Mouse (Mus musculus): ENCODE measurements around the gene Glra4.

Glra4 gene

DNA sequence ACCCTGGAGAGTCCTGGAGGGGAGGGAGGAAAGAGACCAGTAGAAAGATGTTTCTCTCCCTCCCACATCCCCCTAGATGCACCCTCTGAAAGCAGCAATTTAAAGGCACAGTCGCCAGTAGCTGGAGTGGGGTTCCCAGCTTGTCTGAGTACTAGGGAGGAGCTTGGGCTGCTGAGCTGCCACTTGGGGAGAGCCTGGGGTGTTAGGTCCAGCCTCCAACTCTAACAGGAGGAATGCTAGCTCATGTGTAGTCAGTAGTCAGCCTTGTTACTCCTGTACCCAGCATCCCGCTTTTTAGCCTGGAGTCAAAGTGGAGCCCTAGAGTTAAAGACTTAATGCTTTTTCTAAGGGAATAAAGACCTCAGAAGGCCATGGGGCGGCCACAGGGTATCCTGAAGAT, at the start of gene Glra4:
Gene Glra4 (minus strand): TSS at position 101 of the 400 bp plus-strand sequence.
- DNase-seq = no peak

DNA sequence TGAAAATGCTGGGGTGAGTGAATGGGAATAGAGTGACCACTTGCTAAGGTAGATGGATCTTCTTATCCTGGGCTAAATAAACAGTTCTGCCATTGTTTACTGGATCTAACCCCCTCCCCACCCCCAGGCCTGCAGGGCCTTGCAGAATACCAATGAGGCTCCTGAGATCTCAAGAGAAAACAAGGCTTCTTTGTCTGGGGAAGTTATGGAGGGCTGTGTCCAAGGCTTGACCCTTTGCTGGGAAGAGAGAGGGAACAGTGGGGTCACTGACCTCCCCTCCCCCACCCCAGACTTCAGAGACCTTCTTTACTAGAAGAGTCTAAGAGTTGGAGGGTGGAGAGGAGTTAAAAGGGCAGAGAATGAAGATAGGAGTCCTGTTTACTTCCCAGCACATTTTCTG, 48.7 kb upstream of the Glra4 start:
- no peak for DNase-seq

DNA sequence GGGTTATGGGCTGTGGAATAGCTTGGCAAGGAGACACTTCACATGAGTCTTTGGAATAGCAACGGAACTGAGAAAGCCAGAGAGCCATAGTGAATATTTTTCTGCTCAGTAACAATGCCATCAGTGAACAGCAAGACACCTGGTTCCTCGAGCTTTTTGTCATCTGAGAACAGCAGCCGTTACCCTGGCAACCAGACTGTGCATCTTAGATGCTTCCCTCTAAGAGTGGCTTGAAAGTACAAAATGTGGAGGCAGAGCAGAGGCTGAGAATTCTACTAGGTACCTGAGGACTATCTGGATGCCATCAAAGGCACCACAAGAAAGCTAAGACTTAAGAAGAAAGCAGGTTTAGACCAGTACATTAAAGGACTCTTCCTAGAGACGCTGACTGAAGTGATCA, 45.1 kb upstream of the Glra4 start:
- no peak for DNase-seq

DNA sequence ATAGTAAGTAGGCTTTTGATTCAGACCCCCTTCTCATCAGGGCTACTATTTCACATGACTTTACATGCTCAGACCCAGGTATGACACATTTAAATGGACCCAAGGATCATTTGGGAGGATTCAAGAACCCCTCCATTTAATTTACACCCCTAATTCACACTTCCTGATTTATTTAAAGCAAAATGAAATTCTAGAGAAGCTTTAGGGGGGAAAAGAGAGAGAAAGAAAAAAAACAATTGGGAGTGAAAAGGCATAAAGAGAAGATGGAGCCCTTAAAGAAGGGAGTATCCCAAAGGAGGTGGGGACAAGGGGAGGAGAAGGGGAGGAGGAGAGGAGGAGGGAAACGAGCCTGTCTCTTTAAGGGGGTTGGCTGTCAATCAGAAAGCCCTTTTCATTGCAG, 42.4 kb upstream of the Glra4 start, which contains the start of gene Plp1:
Gene Plp1 (plus strand): TSS at position 301 of the 400 bp plus-strand sequence.
- no peak for DNase-seq

DNA sequence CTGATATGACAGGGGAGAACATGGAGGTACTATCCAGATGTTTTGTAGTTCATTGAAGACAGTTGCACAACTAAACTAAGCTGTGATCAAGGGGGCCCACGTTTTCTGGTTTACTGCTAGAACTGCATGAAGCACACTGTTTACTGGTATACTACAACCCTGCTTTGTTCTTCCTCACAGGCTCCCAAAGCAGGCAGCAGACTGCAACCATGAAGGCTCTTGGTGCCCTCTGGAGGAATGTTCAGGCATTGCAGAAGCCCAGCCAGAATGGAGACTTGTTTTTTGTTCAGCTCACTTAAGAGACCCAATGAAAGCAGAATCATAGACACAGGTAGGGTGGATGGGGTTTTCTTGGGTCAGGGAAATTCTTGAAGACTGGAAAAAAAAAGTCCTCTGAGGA, 40.3 kb upstream of the Glra4 start:
- peak; percentile 49 for DNase-seq

DNA sequence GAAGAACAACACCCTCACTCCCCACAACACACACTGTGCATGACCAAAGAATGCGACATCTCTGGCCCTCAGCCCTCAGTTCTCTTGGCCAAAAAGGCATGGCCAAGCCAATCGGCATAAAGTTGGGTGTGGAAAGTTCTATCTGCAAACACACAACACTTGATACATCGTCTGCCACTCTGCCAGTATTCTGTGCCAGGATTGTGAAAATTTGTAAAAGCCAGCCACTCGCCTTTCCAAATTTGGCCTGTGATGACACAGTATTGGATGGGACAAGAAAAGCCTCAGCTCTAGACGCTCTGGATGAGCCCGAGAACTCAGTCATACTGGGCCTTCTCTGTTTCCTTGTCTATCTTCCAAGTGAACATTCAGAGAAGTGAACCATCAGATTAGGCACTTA, 39.8 kb upstream of the Glra4 start:
- no peak for DNase-seq

DNA sequence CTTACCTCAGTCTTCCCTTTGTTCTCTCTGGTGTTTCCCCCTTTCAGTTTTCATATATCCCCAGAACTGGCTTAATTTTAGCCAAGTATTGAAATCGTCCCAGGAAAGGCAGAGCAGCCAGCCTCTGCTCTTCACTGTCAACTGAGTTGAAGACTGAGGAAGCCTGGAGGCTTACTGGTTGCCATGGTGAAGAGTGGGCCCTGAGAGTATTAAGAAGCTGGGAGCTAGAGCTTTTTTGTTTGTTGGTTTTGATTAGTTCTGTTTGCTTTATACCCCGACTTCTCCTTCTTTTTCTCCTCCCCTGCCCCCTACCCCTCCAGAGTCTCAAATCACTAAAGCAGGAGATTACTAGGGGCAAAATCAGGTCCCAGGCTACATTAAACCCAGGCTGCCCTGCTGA, 17.3 kb upstream of the Glra4 start:
- no peak for DNase-seq

DNA sequence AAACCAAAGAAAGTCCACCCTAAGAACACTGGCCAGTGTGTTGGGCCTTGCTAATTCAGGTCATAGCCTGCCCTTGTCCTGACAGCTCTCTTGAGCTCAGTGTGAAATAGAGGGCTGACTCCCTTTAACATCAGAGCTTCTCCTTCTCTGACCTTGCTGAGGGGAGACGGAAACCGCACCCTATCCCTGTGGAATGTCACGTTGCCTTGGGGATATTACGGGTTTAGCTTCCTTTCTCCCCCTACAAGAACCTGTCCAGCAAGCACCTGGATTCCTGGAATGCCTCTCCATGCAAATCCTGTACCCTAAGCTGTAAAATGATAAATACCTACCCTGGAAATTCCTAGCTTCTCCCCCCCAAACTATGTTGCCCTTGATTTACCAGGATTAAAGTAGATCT, 9.5 kb upstream of the Glra4 start:
- no peak for DNase-seq

DNA sequence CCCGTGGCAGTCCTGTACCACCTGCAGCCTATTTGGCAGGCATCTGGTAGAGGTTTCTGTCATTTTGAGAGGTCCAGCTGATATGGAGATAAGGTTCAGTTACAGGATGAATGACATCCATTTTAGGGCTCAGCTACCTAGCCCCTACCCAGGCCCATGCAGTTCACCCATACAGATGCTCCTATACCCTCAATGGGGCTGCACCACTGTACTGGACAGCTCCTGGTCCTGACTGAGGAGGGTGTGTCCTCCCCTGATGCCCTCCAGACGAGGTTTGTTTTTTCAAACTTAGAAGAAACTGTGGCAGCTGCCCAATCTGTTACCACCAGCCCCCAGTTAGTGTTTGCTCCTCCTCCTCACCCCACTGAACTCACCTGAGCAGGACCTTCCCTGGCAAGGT, 679 bp downstream of the Glra4 start:
- DNase-seq = no peak

DNA sequence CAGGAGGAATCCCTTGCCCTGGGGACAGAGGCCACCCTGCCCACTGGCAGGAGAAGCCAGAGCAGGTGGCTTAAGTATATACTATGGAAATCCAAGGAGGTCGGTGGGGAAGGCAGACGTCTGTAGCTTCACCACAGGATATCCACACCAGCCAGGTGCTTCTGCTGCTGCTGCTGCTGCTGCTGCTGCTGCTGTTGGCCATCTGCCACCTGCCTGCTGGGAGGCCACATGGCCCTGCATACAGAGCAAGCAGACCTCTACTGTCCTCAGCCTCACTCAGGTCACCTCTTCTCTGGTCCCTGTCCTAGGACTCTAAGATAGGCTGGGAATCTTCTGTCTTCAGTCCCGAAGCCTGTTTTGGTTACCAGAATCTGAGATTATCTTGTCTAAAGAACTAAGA, 1.9 kb downstream of the Glra4 start:
- no peak for DNase-seq

DNA sequence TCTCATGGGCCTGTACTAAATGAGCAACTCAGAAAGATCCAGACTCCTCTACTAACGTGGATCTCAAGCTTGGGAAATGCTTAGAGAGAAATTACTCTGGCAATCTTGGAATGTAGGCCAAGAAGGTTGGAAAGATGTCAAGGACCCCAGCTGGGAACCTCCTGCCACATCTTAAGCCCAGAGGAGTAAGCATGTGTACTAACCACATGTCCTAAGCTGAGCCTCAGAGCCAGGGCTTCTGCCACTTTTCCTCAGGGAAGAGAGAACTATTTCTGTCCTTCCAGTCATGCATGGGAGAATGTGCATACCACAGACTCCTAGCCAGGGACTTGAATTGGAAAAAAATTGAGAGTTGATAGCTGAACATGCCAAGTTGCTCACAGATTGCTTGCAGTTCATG, 6.9 kb downstream of the Glra4 start:
- DNase-seq = no peak

DNA sequence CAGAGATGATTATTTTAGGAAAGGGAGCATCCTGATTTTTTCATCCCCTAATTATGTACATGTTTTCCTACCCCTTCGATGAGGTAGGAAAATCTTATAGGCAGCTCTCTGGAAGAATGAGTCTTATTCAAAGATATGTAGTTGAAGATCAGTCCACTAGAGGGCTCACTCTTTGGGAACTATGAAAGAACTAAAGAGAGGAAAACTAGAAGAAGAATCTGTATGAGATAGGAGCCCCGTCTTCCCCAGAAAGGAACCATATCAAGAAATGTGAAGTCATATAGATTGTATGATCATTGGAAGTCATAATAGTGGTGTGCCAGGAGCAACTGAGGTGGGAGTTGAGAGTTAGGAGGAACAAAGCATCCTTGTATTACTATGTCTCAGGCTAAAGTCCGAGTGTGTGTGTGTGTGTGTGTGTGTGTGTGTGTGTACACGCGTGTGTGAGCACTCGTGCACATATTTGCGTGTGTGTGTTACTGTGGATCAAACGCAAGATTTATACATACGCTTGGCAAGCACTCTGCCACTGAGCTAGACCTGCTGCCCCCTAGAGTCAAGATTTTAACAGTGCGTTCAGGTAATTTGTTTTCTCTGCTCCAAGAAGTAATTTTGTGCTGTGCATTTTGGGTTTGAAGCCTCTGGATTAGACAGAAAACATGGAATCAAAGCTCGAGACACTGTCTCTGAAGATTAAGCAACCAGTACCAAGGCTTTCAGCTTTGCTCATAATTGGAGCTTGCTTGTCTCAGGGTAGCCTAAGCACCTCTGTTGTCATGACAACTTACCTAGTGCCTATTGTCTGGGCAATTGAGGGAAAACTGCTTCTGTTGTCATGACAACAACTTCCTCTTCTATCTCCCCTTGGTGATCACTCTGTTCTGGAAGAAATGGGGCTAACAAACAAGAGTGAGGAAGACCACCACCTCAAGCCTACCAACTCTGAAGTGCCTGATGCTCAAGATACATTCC, 18.6 kb downstream of the Glra4 start:
- DNase-seq = no peak

DNA sequence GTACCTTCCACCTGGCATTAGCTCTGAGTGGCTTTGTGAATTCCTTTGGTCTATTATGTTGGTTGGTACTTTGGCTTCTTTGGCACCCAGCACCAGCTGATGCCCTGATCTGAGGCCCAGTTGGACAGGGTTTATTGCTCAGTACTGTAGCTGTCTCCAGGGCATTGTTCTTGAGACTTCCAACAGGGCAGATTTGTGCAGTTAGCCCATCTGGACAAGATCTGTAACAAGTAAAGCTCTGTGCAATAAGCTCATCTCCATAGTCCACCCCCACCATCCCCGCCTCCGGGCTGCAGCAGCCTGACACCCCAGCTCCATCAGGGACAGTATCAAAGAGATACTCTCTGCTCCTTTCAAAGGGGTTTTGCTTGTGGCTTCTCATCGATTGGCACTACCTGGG, 24.5 kb downstream of the Glra4 start:
- DNase-seq = no peak

DNA sequence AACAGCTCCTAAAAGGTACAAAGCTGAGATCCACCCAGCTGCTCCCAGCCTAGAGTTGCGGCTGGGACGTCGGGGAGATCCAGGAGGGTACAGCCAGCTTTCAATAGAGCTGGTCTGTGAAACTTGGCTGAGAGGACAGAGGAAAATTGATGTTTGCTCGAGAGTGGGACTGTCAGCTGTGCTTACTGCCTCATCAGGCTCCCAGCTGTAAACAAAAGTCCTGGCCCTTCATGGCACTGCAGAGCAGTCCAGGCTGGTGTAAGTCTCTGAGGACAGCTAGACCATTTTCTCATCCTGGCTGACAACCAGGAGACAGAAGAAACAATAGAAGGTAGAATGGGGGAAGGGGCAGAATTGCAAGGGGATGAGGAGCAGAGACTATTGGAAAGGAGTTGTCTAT, 30.6 kb downstream of the Glra4 start:
- no peak for DNase-seq

DNA sequence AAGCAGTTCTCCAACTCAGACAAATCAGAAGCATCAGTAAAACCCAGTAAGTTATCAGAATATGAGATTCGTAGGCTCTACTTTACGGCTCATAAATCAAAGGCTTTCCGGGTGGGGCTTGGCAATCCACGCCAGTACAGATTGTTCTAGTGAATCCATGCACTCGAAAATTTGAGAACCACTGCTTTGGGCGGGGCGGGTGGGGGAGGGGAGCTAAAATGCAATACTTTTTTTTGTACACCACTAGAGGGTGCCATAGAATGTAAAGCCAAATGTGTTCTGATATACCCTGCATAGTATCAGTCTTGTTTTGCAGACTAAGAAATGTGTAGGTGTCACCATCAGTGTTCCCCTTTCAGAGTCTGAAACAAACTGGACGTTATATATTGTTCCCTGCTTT, 35.3 kb downstream of the Glra4 start:
- DNase-seq = no peak

DNA sequence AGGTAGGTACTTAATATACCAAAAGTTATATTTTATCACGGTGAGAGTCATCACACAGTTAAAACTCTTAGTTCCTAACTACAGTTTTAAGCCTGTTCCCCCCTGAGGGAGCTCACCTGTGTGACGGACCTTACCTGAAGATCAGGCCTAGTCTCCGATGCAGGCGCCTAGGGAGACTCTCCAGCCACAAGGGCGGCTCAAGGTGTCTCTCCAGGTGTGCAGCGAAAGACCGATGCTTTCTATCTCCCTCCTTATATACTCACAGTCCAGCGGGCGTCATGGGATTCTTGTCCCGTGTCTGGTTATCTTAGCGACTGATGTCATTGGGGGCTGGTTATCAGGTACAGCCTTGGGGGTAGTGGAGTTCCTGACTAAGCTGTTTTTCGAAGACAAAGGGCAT, 36.5 kb downstream of the Glra4 start, which contains the start of gene Morf4l2:
Gene Morf4l2 (minus strand): TSS at position 232 of the 400 bp plus-strand sequence.
- no peak for DNase-seq

DNA sequence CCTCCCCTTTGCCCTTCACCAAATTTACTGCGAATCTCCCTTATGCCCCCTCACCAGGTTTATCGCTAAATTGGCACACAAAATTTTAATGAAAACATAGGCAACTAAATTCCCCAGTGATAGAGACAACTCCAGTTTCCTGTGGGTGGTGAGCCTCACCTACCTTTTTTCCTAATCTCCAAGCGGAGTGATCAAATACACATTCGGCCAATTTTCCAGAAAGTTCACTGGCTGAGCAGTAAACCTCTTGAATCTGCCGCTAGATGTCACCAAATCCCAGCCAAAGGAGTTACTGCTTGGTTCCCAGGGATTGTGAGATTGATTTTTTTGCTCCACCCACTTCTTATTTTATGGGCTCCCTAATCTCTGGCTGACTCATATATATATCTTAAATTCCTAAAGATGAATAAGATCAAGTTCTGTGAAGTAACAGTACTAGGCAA, 37.3 kb downstream of the Glra4 start:
- peak; percentile 50 for DNase-seq

DNA sequence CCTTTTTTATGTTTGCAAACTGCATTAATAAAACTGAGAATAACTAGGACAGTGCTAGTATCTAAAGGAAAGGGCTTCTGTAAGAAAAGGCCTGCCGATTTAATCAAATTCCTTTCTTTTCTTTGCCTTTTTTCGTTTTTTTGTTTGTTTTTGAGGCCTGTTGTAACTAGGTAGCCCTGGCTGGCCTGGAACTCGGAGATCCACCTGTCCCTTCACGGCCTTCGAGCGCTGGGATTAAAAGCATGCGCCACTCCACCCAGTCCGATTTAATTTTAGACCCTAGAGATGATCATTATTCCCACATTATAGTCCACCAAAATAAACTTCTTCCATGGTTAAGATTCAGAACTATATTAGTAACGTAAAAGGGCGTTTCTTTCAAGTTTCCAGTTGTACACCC, 37.7 kb downstream of the Glra4 start:
- peak; percentile 10 for DNase-seq

DNA sequence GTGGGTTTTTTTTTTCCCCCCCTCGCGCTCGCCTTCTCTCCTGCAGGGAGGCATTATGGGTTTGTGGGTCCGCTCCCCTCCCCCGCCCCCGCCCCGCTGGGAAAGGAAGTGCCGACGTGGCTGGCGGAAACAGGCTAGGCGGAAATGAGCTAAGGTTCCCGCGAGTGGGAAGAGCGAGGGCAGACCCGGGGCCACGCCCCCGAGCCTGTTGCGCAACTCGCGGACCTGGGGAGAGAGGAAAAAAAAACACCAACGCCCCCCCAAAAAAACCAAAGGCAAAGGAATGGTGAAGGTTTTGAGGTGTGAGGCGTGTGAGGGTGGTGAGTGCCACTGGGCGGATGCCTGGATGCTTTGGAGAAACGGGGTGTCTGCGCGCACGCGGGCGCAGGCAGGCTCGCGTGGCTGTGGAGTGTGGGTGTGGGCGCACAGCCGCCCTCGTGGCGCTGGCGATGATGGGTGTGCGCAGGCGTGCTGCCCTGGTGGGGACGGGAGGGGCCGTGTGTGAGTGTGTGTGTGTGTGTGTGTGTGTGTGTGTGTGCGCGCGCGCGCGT, 38.2 kb downstream of the Glra4 start:
- DNase-seq = peak; percentile 88

DNA sequence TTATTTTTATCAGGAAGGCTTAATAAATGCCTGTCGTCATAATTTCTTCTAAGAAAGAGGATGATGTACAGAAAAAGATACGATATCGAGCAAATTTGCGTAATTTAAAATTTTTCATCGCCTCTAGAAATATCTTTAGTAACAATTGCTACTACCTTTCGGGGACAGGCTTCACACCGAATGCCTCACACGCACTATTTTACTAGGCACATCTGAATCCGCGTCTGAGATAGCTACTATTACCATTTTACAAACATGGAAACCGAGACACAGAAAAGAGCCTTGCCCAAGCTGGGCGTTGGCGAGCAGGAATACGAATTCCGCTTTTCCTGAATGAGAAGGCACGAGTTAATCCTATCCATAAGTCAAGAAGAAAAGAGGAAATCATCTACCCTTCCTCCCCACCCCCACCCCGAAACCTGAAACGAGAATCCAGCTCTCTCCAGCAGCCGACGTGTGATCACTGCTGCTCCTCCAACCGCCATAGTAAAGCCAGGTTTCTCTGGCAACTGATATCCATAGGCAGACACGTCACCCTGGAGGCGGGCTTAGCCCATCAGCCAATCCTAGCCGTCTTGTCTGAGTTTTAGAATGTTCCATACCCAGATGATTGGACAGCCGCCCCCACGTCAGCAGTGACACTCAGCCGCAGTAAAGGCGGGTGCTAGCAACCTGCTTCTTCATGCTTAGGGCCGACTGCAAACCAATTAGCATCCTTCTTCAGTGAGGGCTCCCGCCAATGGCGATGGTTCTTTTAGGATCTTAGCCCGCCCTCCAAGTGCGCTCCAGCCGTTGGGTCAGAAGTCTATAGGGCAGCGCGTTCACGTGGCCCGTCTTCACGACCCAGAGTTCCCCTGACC, 38.9 kb downstream of the Glra4 start:
- peak; percentile 91 for DNase-seq

DNA sequence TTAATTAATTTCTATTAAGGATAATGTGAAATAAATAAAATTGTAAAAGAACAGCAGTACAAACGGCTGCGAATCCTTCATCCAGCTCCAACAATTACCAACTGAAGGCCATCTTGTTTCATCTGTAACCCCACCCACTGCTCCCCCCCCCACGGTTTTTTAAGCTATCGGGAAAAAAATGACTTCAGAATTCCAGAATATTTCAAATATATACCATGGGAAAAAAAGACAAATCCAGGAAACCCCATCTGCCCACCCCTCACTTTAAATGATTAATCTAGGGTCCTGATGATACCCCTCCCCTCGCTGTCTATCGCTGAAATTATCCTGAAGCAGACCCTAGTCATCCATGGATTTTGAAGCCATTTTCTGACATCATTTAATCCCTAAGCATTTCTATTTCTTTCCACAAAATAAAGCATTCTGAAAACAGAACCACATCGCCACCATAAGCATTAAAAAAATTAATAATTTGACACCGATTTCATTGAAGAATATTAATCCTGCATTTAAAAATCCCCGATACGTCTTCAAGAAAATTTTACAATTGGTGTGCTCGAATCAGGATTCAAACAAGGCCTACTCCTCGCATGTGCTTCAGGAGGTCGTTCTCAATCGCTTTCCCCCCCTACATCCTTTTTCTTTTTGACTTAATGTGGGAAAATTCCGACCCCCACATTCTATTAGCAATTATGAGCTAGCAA, 39.7 kb downstream of the Glra4 start:
- peak; percentile 12 for DNase-seq

DNA sequence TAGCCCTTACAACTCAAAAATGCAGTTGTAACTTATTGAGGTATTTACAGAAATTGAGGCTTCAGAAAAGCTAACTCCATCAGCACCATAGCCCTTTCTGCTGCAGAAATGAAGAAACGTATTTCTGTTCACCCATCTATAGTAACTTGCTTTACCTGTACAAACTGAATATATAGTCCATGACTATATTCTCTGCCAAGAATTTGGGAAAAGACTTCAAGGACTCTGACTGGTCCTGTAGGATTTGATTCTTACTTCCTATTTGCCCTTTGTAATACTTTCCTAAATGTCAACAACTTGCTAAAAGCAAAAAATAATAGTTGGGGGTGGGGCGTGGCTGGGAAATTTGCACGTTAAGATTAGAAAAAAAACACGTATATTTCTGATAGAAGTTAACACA, 47.9 kb downstream of the Glra4 start:
- no peak for DNase-seq

Data from liver (tissue).